Mouse (Mus musculus): ENCODE measurements around the gene Gpr150. TPM values are rescaled to one million over a fixed set of nuclear protein-coding genes. Genes with fewer than 3 reads are reported as not detected.

Gpr150 gene
- total and polyA plus RNA-seq, 2 experiments from 2014 or later, result 3.1 to 3.2 TPM

DNA sequence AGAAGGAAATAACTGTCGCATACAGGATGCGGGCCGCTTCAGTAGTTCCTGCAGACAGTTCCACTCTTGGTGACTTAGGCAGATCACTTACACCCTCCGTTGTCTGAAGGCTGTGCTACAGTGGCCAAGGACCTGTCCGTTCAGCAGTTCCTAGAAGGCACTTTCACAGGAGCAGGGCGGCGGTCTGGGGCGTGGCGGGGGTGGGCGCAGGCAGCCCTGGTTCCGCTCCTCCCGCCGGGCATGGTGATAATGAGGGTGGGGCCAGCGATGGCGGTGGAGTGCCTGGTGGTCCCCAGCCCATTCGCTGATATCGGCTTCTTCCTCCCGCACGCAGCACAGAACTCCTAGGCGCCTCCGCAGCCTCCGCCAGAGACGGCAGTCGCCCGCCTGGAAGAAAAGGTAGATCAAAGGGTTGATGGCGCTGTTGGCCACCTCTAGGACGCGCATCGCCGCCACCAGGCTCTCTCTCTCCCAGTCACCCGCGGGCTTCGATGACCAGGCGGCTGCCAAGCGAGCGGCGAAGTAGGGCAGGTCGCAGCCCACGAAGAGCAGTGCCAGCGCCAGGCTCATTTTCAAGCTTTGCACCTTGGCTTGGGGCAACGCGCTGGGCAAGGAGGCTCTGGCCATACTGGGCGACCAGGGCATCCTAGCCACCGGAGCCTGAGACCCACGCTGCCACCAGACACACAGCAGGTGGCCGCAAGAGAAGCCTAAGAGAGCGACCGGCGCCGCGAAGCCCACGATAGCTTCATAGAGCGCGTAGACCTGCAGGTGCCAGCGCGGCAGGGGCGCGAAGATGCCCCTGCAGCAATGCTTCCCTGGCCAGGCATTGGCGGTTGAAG, 1.2 kb downstream of the Gpr150 start:
- Histone ChIP-seq H3K27ac (ENCODE audit: low read depth, low read length) (peak overlapping the region; percentile 55), H3K4me2 (ENCODE audit: low read depth, low read length, poor library complexity, severe bottlenecking) (peak overlapping the region; percentile 98), H3K4me3 (ENCODE audit: low read depth, low read length) (peak overlapping the region; percentile 58), H3K36me3 (ENCODE audit: insufficient read depth, low read length) (no peaks in the 10 kb centered on the region), H3K27me3 (ENCODE audit: insufficient read depth, low read length) (0 out of 2 replicates have a peak, but pooled peaks cover 7% of the 10 kb centered on the region), H3K4me1 (ENCODE audit: insufficient read depth, low read length) (peaks cover 7% of the 10 kb centered on the region; the same call in 1 of the 2 replicates), H3K9me3 (ENCODE audit: low read length) (no peaks in the 10 kb centered on the region), H3K9ac (replicated peaks; ENCODE audit: low read length, poor library complexity, severe bottlenecking) (peak overlapping the region; percentile 66)
- ATAC-seq (ENCODE audit: low FRiP score) (peak; percentile 64), DNase-seq (ENCODE audit: low spot score) (peak; percentile 33)
- WGBS, result 1% methylated on average over 58 of the region's 59 CpGs
- TF ChIP-seq CTCF (IDR thresholded peaks at IDR 0.05), result peak; percentile 15

DNA sequence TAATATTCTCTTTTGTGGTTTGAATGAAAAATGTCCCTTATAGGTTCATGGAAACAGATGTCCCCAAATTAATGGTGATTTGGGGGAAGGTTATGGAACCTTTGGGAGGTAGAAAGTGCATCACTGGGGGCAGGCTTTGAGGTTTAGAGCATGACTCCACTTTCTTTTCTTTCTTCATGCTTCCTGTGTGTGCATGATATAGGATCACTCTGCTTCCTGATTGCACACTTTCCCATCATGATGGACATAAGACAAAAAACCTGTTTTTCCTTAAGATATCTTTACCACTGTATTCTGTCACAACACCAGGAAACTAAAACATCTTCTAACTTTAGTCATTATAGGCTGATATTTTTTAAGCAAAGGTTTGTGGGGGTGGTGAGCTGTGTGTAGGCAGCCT, 11.8 kb downstream of the Gpr150 start:
- Histone ChIP-seq H3K9ac (replicated peaks; ENCODE audit: low read length, poor library complexity, severe bottlenecking) (no peak overlapping the region), H3K9me3 (ENCODE audit: low read length) (no peaks in the 10 kb centered on the region), H3K27me3 (ENCODE audit: insufficient read depth, low read length) (no peaks in the 10 kb centered on the region), H3K4me3 (ENCODE audit: low read depth, low read length) (no peak overlapping the region), H3K4me2 (ENCODE audit: low read depth, low read length, poor library complexity, severe bottlenecking) (no peak overlapping the region), H3K4me1 (ENCODE audit: insufficient read depth, low read length) (no peaks in the 10 kb centered on the region), H3K36me3 (ENCODE audit: insufficient read depth, low read length) (no peaks in the 10 kb centered on the region), H3K27ac (ENCODE audit: low read depth, low read length) (no peak overlapping the region)
- TF ChIP-seq CTCF (IDR thresholded peaks at IDR 0.05), result no peak
- DNase-seq (ENCODE audit: low spot score) (no peak), ATAC-seq (ENCODE audit: low FRiP score) (no peak)

DNA sequence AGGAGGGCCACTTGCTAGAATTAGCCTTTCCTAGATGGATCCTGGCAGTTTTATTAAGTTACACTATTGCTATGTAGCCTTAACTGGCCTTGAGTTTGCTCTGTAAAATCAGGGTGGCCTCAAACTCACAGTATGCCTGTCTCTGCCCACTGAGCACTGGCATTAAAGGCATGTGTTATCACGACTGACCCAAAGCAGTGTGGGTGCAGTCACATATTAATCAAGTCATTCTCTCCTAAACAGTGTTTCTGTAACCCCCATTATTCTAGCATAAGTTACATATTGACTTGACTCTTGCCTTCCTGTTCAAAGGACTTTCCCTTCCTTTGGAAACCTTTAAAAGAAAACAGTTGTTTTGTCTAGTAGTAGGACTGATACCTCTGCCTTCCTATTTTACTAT, 14.3 kb downstream of the Gpr150 start:
- 72% methylated on average over 1 of the region's 1 CpGs for WGBS
- no peak for TF ChIP-seq CTCF (IDR thresholded peaks at IDR 0.05)

DNA sequence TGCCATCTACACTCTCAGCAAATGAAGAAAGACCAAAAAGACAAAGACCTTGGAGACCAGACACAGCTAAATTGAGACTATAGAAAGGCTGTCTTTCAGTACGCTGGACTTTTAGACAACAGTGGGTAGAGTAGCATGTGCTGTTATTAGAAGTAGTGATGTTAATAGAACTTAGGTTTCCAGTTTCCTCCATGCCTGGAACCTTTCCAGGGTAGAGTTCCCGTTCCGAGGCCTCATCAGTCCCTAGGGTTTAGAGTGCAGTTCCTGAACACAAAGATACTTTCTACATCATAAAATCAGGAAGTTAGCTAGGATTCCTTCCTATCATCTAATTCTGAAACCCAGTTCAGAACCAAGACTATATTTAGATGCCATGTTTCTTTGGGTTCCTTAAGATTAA, 32.2 kb downstream of the Gpr150 start:
- WGBS, result 84% methylated on average over 3 of the region's 3 CpGs
- Histone ChIP-seq H3K9me3 (ENCODE audit: low read length) (no peaks in the 10 kb centered on the region), H3K9ac (replicated peaks; ENCODE audit: low read length, poor library complexity, severe bottlenecking) (no peak overlapping the region), H3K4me1 (ENCODE audit: insufficient read depth, low read length) (no peaks in the 10 kb centered on the region), H3K36me3 (ENCODE audit: insufficient read depth, low read length) (no peaks in the 10 kb centered on the region), H3K4me3 (ENCODE audit: low read depth, low read length) (no peak overlapping the region), H3K27ac (ENCODE audit: low read depth, low read length) (no peak overlapping the region), H3K27me3 (ENCODE audit: insufficient read depth, low read length) (no peaks in the 10 kb centered on the region), H3K4me2 (ENCODE audit: low read depth, low read length, poor library complexity, severe bottlenecking) (no peak overlapping the region)
- no peak for TF ChIP-seq CTCF (IDR thresholded peaks at IDR 0.05)
- ATAC-seq (ENCODE audit: low FRiP score) (no peak), DNase-seq (ENCODE audit: low spot score) (no peak)

More for the DNA sequence above, 14.3 kb downstream of the Gpr150 start:
- no peak for ATAC-seq (ENCODE audit: low FRiP score)
- no peaks in the 10 kb centered on the region for H3K4me1 ChIP-seq (ENCODE audit: insufficient read depth, low read length)
- DNase-seq (ENCODE audit: low spot score), result no peak
- H3K4me3 ChIP-seq (ENCODE audit: low read depth, low read length), result no peak overlapping the region
- no peak overlapping the region for H3K9ac ChIP-seq (replicated peaks; ENCODE audit: low read length, poor library complexity, severe bottlenecking)
- H3K36me3 ChIP-seq (ENCODE audit: insufficient read depth, low read length), result no peaks in the 10 kb centered on the region
- H3K27ac ChIP-seq (ENCODE audit: low read depth, low read length), result no peak overlapping the region
- no peaks in the 10 kb centered on the region for H3K9me3 ChIP-seq (ENCODE audit: low read length)
- H3K4me2 ChIP-seq (ENCODE audit: low read depth, low read length, poor library complexity, severe bottlenecking), result no peak overlapping the region
- no peaks in the 10 kb centered on the region for H3K27me3 ChIP-seq (ENCODE audit: insufficient read depth, low read length)

DNA sequence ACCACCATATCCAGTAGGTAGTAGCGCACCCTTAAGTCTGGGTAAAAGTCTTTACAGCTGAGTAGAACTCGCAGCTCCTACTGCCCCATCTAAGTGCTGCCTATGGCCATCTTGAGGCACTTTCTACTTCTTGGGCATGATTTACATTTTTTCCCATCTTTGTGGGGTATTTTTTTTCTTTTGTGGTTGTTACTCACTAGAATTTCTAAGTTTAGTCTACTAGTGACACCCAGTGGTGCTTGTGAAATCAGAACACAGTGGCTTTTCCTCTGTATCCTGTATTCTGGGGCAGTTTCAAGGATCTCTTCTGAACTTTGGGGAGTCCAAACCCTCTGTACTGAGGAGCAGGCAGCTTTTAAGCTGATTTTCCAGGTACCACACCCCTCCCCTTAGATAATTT, 35.0 kb downstream of the Gpr150 start:
- no peaks in the 10 kb centered on the region for H3K36me3 ChIP-seq (ENCODE audit: insufficient read depth, low read length)
- 91% methylated on average over 2 of the region's 2 CpGs for WGBS
- peak; percentile 63 for DNase-seq (ENCODE audit: low spot score)

DNA sequence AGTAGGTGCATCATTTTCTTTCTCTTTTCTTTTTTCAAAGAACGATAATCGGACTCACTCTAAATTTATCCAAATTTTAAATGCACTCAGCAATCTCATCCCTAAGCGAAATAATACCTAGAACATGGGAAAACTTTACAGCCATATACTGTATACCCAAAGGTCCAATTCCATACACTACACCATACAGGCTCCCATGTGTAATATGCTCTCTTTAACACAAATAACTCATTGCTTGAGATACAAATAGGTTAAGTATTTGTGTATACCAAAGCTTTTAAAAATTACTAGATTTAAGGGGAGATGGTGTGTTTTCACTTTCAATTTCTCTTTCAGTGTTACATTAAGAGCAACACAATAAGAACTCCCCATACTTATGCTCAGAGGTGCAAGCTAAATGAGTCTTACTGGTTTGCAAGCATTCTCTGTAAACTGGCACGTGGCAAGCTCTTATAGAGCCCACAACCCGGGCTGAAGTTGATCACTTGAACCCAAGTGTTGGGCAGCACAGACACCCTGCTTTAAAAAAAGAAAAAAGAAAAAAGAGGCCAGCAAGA, 37.9 kb downstream of the Gpr150 start:
- Histone ChIP-seq H3K4me3 (ENCODE audit: low read depth, low read length) (peak overlapping the region; percentile 64), H3K27me3 (ENCODE audit: insufficient read depth, low read length) (no peaks in the 10 kb centered on the region), H3K4me1 (ENCODE audit: insufficient read depth, low read length) (no peaks in the 10 kb centered on the region), H3K9me3 (ENCODE audit: low read length) (no peaks in the 10 kb centered on the region), H3K27ac (ENCODE audit: low read depth, low read length) (no peak overlapping the region), H3K4me2 (ENCODE audit: low read depth, low read length, poor library complexity, severe bottlenecking) (peak overlapping the region; percentile 56), H3K36me3 (ENCODE audit: insufficient read depth, low read length) (no peaks in the 10 kb centered on the region), H3K9ac (replicated peaks; ENCODE audit: low read length, poor library complexity, severe bottlenecking) (no peak overlapping the region)
- WGBS, result 41% methylated on average over 5 of the region's 5 CpGs
- DNase-seq (ENCODE audit: low spot score), result no peak
- TF ChIP-seq CTCF (IDR thresholded peaks at IDR 0.05), result no peak
- peak; percentile 48 for ATAC-seq (ENCODE audit: low FRiP score)

More for the DNA sequence above, 35.0 kb downstream of the Gpr150 start:
- Histone ChIP-seq H3K4me3 (ENCODE audit: low read depth, low read length) (no peak overlapping the region), H3K4me1 (ENCODE audit: insufficient read depth, low read length) (no peaks in the 10 kb centered on the region), H3K27me3 (ENCODE audit: insufficient read depth, low read length) (no peaks in the 10 kb centered on the region), H3K4me2 (ENCODE audit: low read depth, low read length, poor library complexity, severe bottlenecking) (no peak overlapping the region), H3K27ac (ENCODE audit: low read depth, low read length) (no peak overlapping the region), H3K9me3 (ENCODE audit: low read length) (no peaks in the 10 kb centered on the region), H3K9ac (replicated peaks; ENCODE audit: low read length, poor library complexity, severe bottlenecking) (no peak overlapping the region)
- no peak for ATAC-seq (ENCODE audit: low FRiP score)
- TF ChIP-seq CTCF (IDR thresholded peaks at IDR 0.05), result peak; percentile 64

Data from midbrain, postnatal 0 days (tissue).